Mouse (Mus musculus) midbrain, embryonic 15.5 days (tissue): ENCODE data around the gene Rassf5. TPM values are rescaled to one million over a fixed set of nuclear protein-coding genes. Genes with fewer than 3 reads are reported as not detected.

Experiments used
- ATAC-seq: fragments of 200-750 bp; cut with Nextera tagmentation; replicated peaks from 2 replicates; pipeline ENCODE4 v1.8.0; 2017; ENCODE audit warnings: moderate TSS enrichment
- H3K27ac ChIP-seq: fragments of 300-500 bp; sonication (generic); 2 replicates; pipeline ENCODE4 v1.5.1; 2015; ENCODE audit warnings: mild to moderate bottlenecking, inconsistent platforms
- H3K27me3 ChIP-seq: fragments of 300-500 bp; sonication (generic); replicated peaks from 2 replicates; pipeline ENCODE4 v1.6.1; 2015; ENCODE audit warnings: inconsistent platforms
- H3K36me3 ChIP-seq: fragments of 300-500 bp; sonication (generic); replicated peaks from 2 replicates; pipeline ENCODE4 v1.6.1; 2015; ENCODE audit warnings: inconsistent platforms
- H3K4me1 ChIP-seq: fragments of 300-500 bp; sonication (generic); 2 replicates; pipeline ENCODE4 v1.6.1; 2015; ENCODE audit warnings: inconsistent platforms
- H3K4me2 ChIP-seq: fragments of 300-500 bp; sonication (generic); 2 replicates; pipeline ENCODE4 v1.6.1; 2015; ENCODE audit warnings: inconsistent platforms, mild to moderate bottlenecking, moderate library complexity
- H3K4me3 ChIP-seq: fragments of 300-500 bp; sonication (generic); 2 replicates; pipeline ENCODE4 v1.5.1; 2015; ENCODE audit warnings: mild to moderate bottlenecking, inconsistent platforms
- H3K9ac ChIP-seq: fragments of 300-500 bp; sonication (generic); 2 replicates; pipeline ENCODE4 v1.6.1; 2015; ENCODE audit warnings: mild to moderate bottlenecking, inconsistent platforms
- H3K9me3 ChIP-seq: fragments of 300-500 bp; sonication (generic); 2 replicates; pipeline ENCODE4 v1.6.1; 2016; ENCODE audit warnings: inconsistent platforms
- WGBS: fragments of 180-500 bp; shearing (Covaris S2); methylation state at CpG from one replicate; pipeline ENCODE4 v1.1.7; 2015; ENCODE audit warnings: mixed read lengths; 5-methylcytosine and 5-hydroxymethylcytosine counted together
- polyA plus RNA-seq: library from polyadenylated mRNA; unstranded; fragments of >200 nt; fragmentation: Nextera tagmentation; extraction: Ambion mirVana; gene quantifications from 2 replicates; pipeline ENCODE4 v1.2.1, GENCODE M21; 2015

Rassf5 gene
- polyA plus RNA-seq, 1 experiment from 2014 or later = 3.6 TPM

- Histone ChIP-seq H3K4me1 (peaks cover 11% of the 10 kb centered on the region; the same call in 1 of the 2 replicates), H3K4me3 (no peak overlapping the region), H3K4me2 (no peak overlapping the region), H3K27me3 (peaks cover 21% of the 10 kb centered on the region; the same call in 1 of the 2 replicates), H3K9ac (no peak overlapping the region), H3K36me3 (no peaks in the 10 kb centered on the region), H3K9me3 (no peaks in the 10 kb centered on the region), H3K27ac (no peak overlapping the region)
- WGBS = 15% methylated on average over 7 of the region's 7 CpGs
- no peak for ATAC-seq
These were observed 1.7 kb upstream of the Rassf5 start for GRCm38 (mm10) chr1:131246433-131247395.

GRCm38 (mm10) chr1:131245926-131246325 lies 868 bp upstream of the Rassf5 start:
- WGBS = 6% methylated on average over 9 of the region's 9 CpGs
- Histone ChIP-seq H3K4me2 (peak overlapping the region; percentile 64), H3K4me1 (peaks cover 11% of the 10 kb centered on the region; the same call in 1 of the 2 replicates), H3K9me3 (no peaks in the 10 kb centered on the region), H3K9ac (no peak overlapping the region), H3K27me3 (peaks cover 21% of the 10 kb centered on the region; the same call in 1 of the 2 replicates), H3K27ac (no peak overlapping the region), H3K4me3 (peak overlapping the region; percentile 61), H3K36me3 (no peaks in the 10 kb centered on the region)
- ATAC-seq = peak; percentile 51

GRCm38 (mm10) chr1:131244536-131245088 lies 446 bp downstream of the Rassf5 start:
- Histone ChIP-seq H3K9ac (peak overlapping the region; percentile 60), H3K36me3 (no peaks in the 10 kb centered on the region), H3K4me1 (peaks cover 21% of the 10 kb centered on the region), H3K27me3 (peaks cover 21% of the 10 kb centered on the region; the same call in 1 of the 2 replicates), H3K9me3 (no peaks in the 10 kb centered on the region), H3K27ac (no peak overlapping the region), H3K4me2 (peak overlapping the region; percentile 64), H3K4me3 (peak overlapping the region; percentile 61)
- WGBS = under 1% methylated on average over 57 of the region's 57 CpGs
- ATAC-seq = peak; percentile 61

- WGBS = 68% methylated on average over 6 of the region's 6 CpGs
- Histone ChIP-seq H3K9me3 (no peaks in the 10 kb centered on the region), H3K4me2 (0 out of 2 replicates have a peak overlapping the region, but pooled peaks have one; percentile 64), H3K27me3 (peaks cover 21% of the 10 kb centered on the region; the same call in 1 of the 2 replicates), H3K9ac (no peak overlapping the region), H3K4me3 (no peak overlapping the region), H3K27ac (no peak overlapping the region), H3K36me3 (no peaks in the 10 kb centered on the region), H3K4me1 (peaks cover 29% of the 10 kb centered on the region)
- ATAC-seq = no peak
These were observed 2.1 kb downstream of the Rassf5 start for GRCm38 (mm10) chr1:131242956-131243355.

- Histone ChIP-seq H3K4me2 (no peak overlapping the region), H3K27ac (peak overlapping the region; percentile 71), H3K36me3 (no peaks in the 10 kb centered on the region), H3K4me1 (peaks cover 18% of the 10 kb centered on the region), H3K4me3 (no peak overlapping the region), H3K9ac (peak overlapping the region; percentile 11; the same call in 1 of the 2 replicates), H3K9me3 (no peaks in the 10 kb centered on the region), H3K27me3 (peaks cover 21% of the 10 kb centered on the region; the same call in 1 of the 2 replicates)
- no peak for ATAC-seq
- 45% methylated on average over 12 of the region's 12 CpGs for WGBS
These were observed 5.4 kb downstream of the Rassf5 start for GRCm38 (mm10) chr1:131239576-131240193.

GRCm38 (mm10) chr1:131238931-131239381 lies 6.1 kb downstream of the Rassf5 start:
- Histone ChIP-seq H3K4me2 (no peak overlapping the region), H3K9ac (no peak overlapping the region), H3K36me3 (no peaks in the 10 kb centered on the region), H3K4me1 (peaks cover 18% of the 10 kb centered on the region), H3K4me3 (no peak overlapping the region), H3K9me3 (no peaks in the 10 kb centered on the region), H3K27me3 (peaks cover 20% of the 10 kb centered on the region; the same call in 1 of the 2 replicates), H3K27ac (peak overlapping the region; percentile 71; the same call in 1 of the 2 replicates)
- 65% methylated on average over 8 of the region's 8 CpGs for WGBS
- ATAC-seq = no peak

- no peaks in the 10 kb centered on the region for H3K9me3 ChIP-seq
- H3K36me3 ChIP-seq = no peaks in the 10 kb centered on the region
- no peak for ATAC-seq
- H3K4me2 ChIP-seq = no peak overlapping the region
- H3K27me3 ChIP-seq = no peaks in the 10 kb centered on the region
- peaks cover 18% of the 10 kb centered on the region for H3K4me1 ChIP-seq
- WGBS = 76% methylated on average over 7 of the region's 7 CpGs
- no peak overlapping the region for H3K4me3 ChIP-seq
- no peak overlapping the region for H3K27ac ChIP-seq
- H3K9ac ChIP-seq = no peak overlapping the region
These were observed 9.0 kb downstream of the Rassf5 start for GRCm38 (mm10) chr1:131236077-131236476.

- Histone ChIP-seq H3K36me3 (no peaks in the 10 kb centered on the region), H3K4me2 (no peak overlapping the region), H3K4me3 (no peak overlapping the region), H3K9ac (no peak overlapping the region), H3K4me1 (no peaks in the 10 kb centered on the region), H3K27me3 (no peaks in the 10 kb centered on the region), H3K9me3 (no peaks in the 10 kb centered on the region), H3K27ac (no peak overlapping the region)
- ATAC-seq = no peak
- 68% methylated on average over 12 of the region's 12 CpGs for WGBS
These were observed 11.5 kb downstream of the Rassf5 start for GRCm38 (mm10) chr1:131233527-131233926.

- no peaks in the 10 kb centered on the region for H3K4me1 ChIP-seq
- no peak overlapping the region for H3K4me2 ChIP-seq
- 83% methylated on average over 5 of the region's 5 CpGs for WGBS
- no peaks in the 10 kb centered on the region for H3K27me3 ChIP-seq
- H3K27ac ChIP-seq = no peak overlapping the region
- no peak overlapping the region for H3K9ac ChIP-seq
- H3K4me3 ChIP-seq = no peak overlapping the region
- H3K36me3 ChIP-seq = no peaks in the 10 kb centered on the region
- no peaks in the 10 kb centered on the region for H3K9me3 ChIP-seq
- no peak for ATAC-seq
These were observed 16.4 kb downstream of the Rassf5 start for GRCm38 (mm10) chr1:131228659-131229058.

- H3K9me3 ChIP-seq = no peaks in the 10 kb centered on the region
- no peak overlapping the region for H3K27ac ChIP-seq
- H3K4me1 ChIP-seq = no peaks in the 10 kb centered on the region
- no peak overlapping the region for H3K4me2 ChIP-seq
- no peak overlapping the region for H3K4me3 ChIP-seq
- no peaks in the 10 kb centered on the region for H3K27me3 ChIP-seq
- H3K36me3 ChIP-seq = no peaks in the 10 kb centered on the region
- no peak overlapping the region for H3K9ac ChIP-seq
- WGBS = 70% methylated on average over 7 of the region's 7 CpGs
- ATAC-seq = no peak
These were observed 16.8 kb downstream of the Rassf5 start for GRCm38 (mm10) chr1:131228225-131228624.

GRCm38 (mm10) chr1:131224848-131225471 lies 20.1 kb downstream of the Rassf5 start:
- Histone ChIP-seq H3K27ac (no peak overlapping the region), H3K4me3 (no peak overlapping the region), H3K9ac (no peak overlapping the region), H3K4me1 (no peaks in the 10 kb centered on the region), H3K9me3 (no peaks in the 10 kb centered on the region), H3K27me3 (no peaks in the 10 kb centered on the region), H3K4me2 (no peak overlapping the region), H3K36me3 (no peaks in the 10 kb centered on the region)
- 0 out of 2 replicates have a peak, but pooled peaks have one; percentile 27 for ATAC-seq
- WGBS = 28% methylated on average over 12 of the region's 12 CpGs
